Mouse (Mus musculus): ENCODE measurements around the gene Camta1. TPM values are rescaled to one million over a fixed set of nuclear protein-coding genes. Genes with fewer than 3 reads are reported as not detected.

The Camta1 gene
- total and polyA plus RNA-seq, 2 experiments: 2.7 to 6.1 TPM

GRCm38 (mm10) chr4:151376234-151376633 lies 485.4 kb downstream of the Camta1 start:
- no peak for TF ChIP-seq POLR2A (IDR thresholded peaks at IDR 0.05; ENCODE audit: extremely low read depth, insufficient read depth, low read length)
- no peak for TF ChIP-seq CTCF (IDR thresholded peaks at IDR 0.05; ENCODE audit: low read depth, low read length)
- WGBS: 90% methylated on average over 26 of the region's 26 CpGs

GRCm38 (mm10) chr4:151372855-151373566 lies 488.7 kb downstream of the Camta1 start:
- no peaks in the 10 kb centered on the region for H3K4me1 ChIP-seq (ENCODE audit: control insufficient read depth, insufficient read depth, low read length)
- H3K27ac ChIP-seq (replicated peaks; ENCODE audit: insufficient read depth, low read depth, low read length): no peak overlapping the region
- no peaks in the 10 kb centered on the region for H3K27me3 ChIP-seq (ENCODE audit: control insufficient read depth, insufficient read depth, low read length)
- 61% methylated on average over 12 of the region's 12 CpGs for WGBS
- no peak for TF ChIP-seq CTCF (IDR thresholded peaks at IDR 0.05; ENCODE audit: low read depth, low read length)
- TF ChIP-seq POLR2A (IDR thresholded peaks at IDR 0.05; ENCODE audit: extremely low read depth, insufficient read depth, low read length): no peak
- H3K9ac ChIP-seq (ENCODE audit: low read depth, low read length): no peak overlapping the region
- no peaks in the 10 kb centered on the region for H3K36me3 ChIP-seq (ENCODE audit: control insufficient read depth, insufficient read depth, low read length)
- H3K79me2 ChIP-seq (ENCODE audit: control insufficient read depth, insufficient read depth, low read length): no peaks in the 10 kb centered on the region
- no peak for DNase-seq (ENCODE audit: extremely low read depth, low read depth, low spot score)
- no peak overlapping the region for H3K4me3 ChIP-seq (ENCODE audit: insufficient read depth, low read depth, low read length)

More at GRCm38 (mm10) chr4:151376234-151376633, 485.4 kb downstream of the Camta1 start:
- no peaks in the 10 kb centered on the region for H3K27me3 ChIP-seq (ENCODE audit: control insufficient read depth, insufficient read depth, low read length)
- DNase-seq (ENCODE audit: extremely low read depth, low read depth, low spot score): no peak
- H3K27ac ChIP-seq (replicated peaks; ENCODE audit: insufficient read depth, low read depth, low read length): no peak overlapping the region
- H3K36me3 ChIP-seq (ENCODE audit: control insufficient read depth, insufficient read depth, low read length): no peaks in the 10 kb centered on the region
- H3K79me2 ChIP-seq (ENCODE audit: control insufficient read depth, insufficient read depth, low read length): no peaks in the 10 kb centered on the region
- H3K4me1 ChIP-seq (ENCODE audit: control insufficient read depth, insufficient read depth, low read length): no peaks in the 10 kb centered on the region
- no peak overlapping the region for H3K9ac ChIP-seq (ENCODE audit: low read depth, low read length)
- no peak overlapping the region for H3K4me3 ChIP-seq (ENCODE audit: insufficient read depth, low read depth, low read length)

GRCm38 (mm10) chr4:151366941-151367545 lies 494.6 kb downstream of the Camta1 start:
- Histone ChIP-seq H3K27ac (replicated peaks; ENCODE audit: insufficient read depth, low read depth, low read length) (no peak overlapping the region), H3K9ac (ENCODE audit: low read depth, low read length) (no peak overlapping the region)
- 64% methylated on average over 14 of the region's 14 CpGs for WGBS

GRCm38 (mm10) chr4:151360976-151361673 lies 500.6 kb downstream of the Camta1 start:
- DNase-seq (ENCODE audit: extremely low read depth, low read depth, low spot score): no peak
- H3K4me3 ChIP-seq (ENCODE audit: insufficient read depth, low read depth, low read length): no peak overlapping the region
- no peaks in the 10 kb centered on the region for H3K36me3 ChIP-seq (ENCODE audit: control insufficient read depth, insufficient read depth, low read length)
- H3K27me3 ChIP-seq (ENCODE audit: control insufficient read depth, insufficient read depth, low read length): no peaks in the 10 kb centered on the region
- WGBS: 77% methylated on average over 20 of the region's 20 CpGs
- H3K9ac ChIP-seq (ENCODE audit: low read depth, low read length): no peak overlapping the region
- no peaks in the 10 kb centered on the region for H3K4me1 ChIP-seq (ENCODE audit: control insufficient read depth, insufficient read depth, low read length)
- TF ChIP-seq POLR2A (IDR thresholded peaks at IDR 0.05; ENCODE audit: extremely low read depth, insufficient read depth, low read length): no peak
- no peak for TF ChIP-seq CTCF (IDR thresholded peaks at IDR 0.05; ENCODE audit: low read depth, low read length)
- H3K27ac ChIP-seq (replicated peaks; ENCODE audit: insufficient read depth, low read depth, low read length): no peak overlapping the region
- H3K79me2 ChIP-seq (ENCODE audit: control insufficient read depth, insufficient read depth, low read length): no peaks in the 10 kb centered on the region

More at GRCm38 (mm10) chr4:151366941-151367545, 494.6 kb downstream of the Camta1 start:
- no peak for TF ChIP-seq POLR2A (IDR thresholded peaks at IDR 0.05; ENCODE audit: extremely low read depth, insufficient read depth, low read length)
- TF ChIP-seq CTCF (IDR thresholded peaks at IDR 0.05; ENCODE audit: low read depth, low read length): no peak
- no peaks in the 10 kb centered on the region for H3K27me3 ChIP-seq (ENCODE audit: control insufficient read depth, insufficient read depth, low read length)
- H3K79me2 ChIP-seq (ENCODE audit: control insufficient read depth, insufficient read depth, low read length): no peaks in the 10 kb centered on the region
- DNase-seq (ENCODE audit: extremely low read depth, low read depth, low spot score): no peak
- no peak overlapping the region for H3K4me3 ChIP-seq (ENCODE audit: insufficient read depth, low read depth, low read length)
- H3K36me3 ChIP-seq (ENCODE audit: control insufficient read depth, insufficient read depth, low read length): no peaks in the 10 kb centered on the region
- no peaks in the 10 kb centered on the region for H3K4me1 ChIP-seq (ENCODE audit: control insufficient read depth, insufficient read depth, low read length)

- H3K36me3 ChIP-seq (ENCODE audit: control insufficient read depth, insufficient read depth, low read length): no peaks in the 10 kb centered on the region
- no peak overlapping the region for H3K27ac ChIP-seq (replicated peaks; ENCODE audit: insufficient read depth, low read depth, low read length)
- no peaks in the 10 kb centered on the region for H3K27me3 ChIP-seq (ENCODE audit: control insufficient read depth, insufficient read depth, low read length)
- H3K79me2 ChIP-seq (ENCODE audit: control insufficient read depth, insufficient read depth, low read length): no peaks in the 10 kb centered on the region
- TF ChIP-seq POLR2A (IDR thresholded peaks at IDR 0.05; ENCODE audit: extremely low read depth, insufficient read depth, low read length) (no peak), CTCF (IDR thresholded peaks at IDR 0.05; ENCODE audit: low read depth, low read length) (no peak)
- 49% methylated on average over 12 of the region's 12 CpGs for WGBS
- no peak overlapping the region for H3K4me3 ChIP-seq (ENCODE audit: insufficient read depth, low read depth, low read length)
- H3K9ac ChIP-seq (ENCODE audit: low read depth, low read length): no peak overlapping the region
- DNase-seq (ENCODE audit: extremely low read depth, low read depth, low spot score): no peak
- H3K4me1 ChIP-seq (ENCODE audit: control insufficient read depth, insufficient read depth, low read length): no peaks in the 10 kb centered on the region
Measured at GRCm38 (mm10) chr4:151355505-151355904, 506.2 kb downstream of the Camta1 start.

Data from liver, adult 2 months (tissue).